Mouse (Mus musculus) midbrain, postnatal 0 days (tissue): Measurements from ENCODE around the gene Ivd. TPM values are rescaled to one million over a fixed set of nuclear protein-coding genes. Genes with fewer than 3 reads are reported as not detected.

Source experiments
- ATAC-seq: fragments of 200-750 bp; cut with Nextera tagmentation; 2 replicates; pipeline ENCODE4 v1.8.0; 2017; ENCODE audit warnings: moderate number of reproducible peaks, mild to moderate bottlenecking, moderate TSS enrichment, moderate library complexity; ENCODE audit not compliant: low FRiP score
- DNase-seq: peaks from one replicate; pipeline ENCODE4 v3.0.0-alpha.2; 2015; ENCODE audit warnings: low spot score
- H3K27ac ChIP-seq: fragments of 300-500 bp; sonication (generic); 2 replicates; pipeline ENCODE4 v1.5.1; 2014; ENCODE audit warnings: low read depth, mild to moderate bottlenecking, low read length, mixed read lengths
- H3K27me3 ChIP-seq: fragments of 300-500 bp; sonication (generic); 2 replicates; pipeline ENCODE4 v1.6.1; 2014; ENCODE audit warnings: low read length, control low read depth, mixed read lengths; ENCODE audit not compliant: insufficient read depth
- H3K36me3 ChIP-seq: fragments of 300-500 bp; sonication (generic); 2 replicates; pipeline ENCODE4 v1.6.1; 2014; ENCODE audit warnings: low read length, control low read depth, mixed read lengths; ENCODE audit not compliant: insufficient read depth
- H3K4me1 ChIP-seq: fragments of 300-500 bp; sonication (generic); 2 replicates; pipeline ENCODE4 v1.6.1; 2014; ENCODE audit warnings: mild to moderate bottlenecking, control low read depth, antibody characterized with exemption, low read length, mixed read lengths; ENCODE audit not compliant: insufficient read depth
- H3K4me2 ChIP-seq: fragments of 300-500 bp; sonication (generic); 2 replicates; pipeline ENCODE4 v1.6.1; 2014; ENCODE audit warnings: low read depth, mild to moderate bottlenecking, low read length, mixed read lengths; ENCODE audit not compliant: poor library complexity, severe bottlenecking
- H3K4me3 ChIP-seq: fragments of 300-500 bp; sonication (generic); 2 replicates; pipeline ENCODE4 v1.5.1; 2014; ENCODE audit warnings: low read depth, mild to moderate bottlenecking, low read length, moderate library complexity
- H3K9ac ChIP-seq: fragments of 300-500 bp; sonication (generic); replicated peaks from 2 replicates; pipeline ENCODE4 v1.6.1; 2014; ENCODE audit warnings: mild to moderate bottlenecking, low read length, moderate library complexity, mixed read lengths; ENCODE audit not compliant: poor library complexity, severe bottlenecking
- H3K9me3 ChIP-seq: fragments of 300-500 bp; sonication (generic); 2 replicates; pipeline ENCODE4 v1.6.1; 2016; ENCODE audit warnings: low read length, control low read depth
- CTCF ChIP-seq: IDR thresholded peaks from 2 replicates; pipeline ENCODE4 v1.5.1; 2016; ENCODE audit warnings: antibody characterized with exemption, mild to moderate bottlenecking
- WGBS: fragments of 180-500 bp; shearing (Covaris S2); extraction: QIAGEN DNeasy Blood & Tissue Kit; methylation state at CpG from one replicate; pipeline ENCODE4 v1.1.7; 2014; 5-methylcytosine and 5-hydroxymethylcytosine counted together
- polyA plus RNA-seq: library from polyadenylated mRNA; unstranded; fragments of >200 nt; fragmentation: Nextera tagmentation; extraction: Ambion mirVana; gene quantifications from 2 replicates; pipeline ENCODE4 v1.2.1, GENCODE M21; 2015
- total RNA-seq: library from RNA; depleted of rRNA; stranded (reverse); fragments of >200 nt; gene quantifications from 2 replicates; pipeline ENCODE4 v1.2.3, GENCODE M21; 2014

Gene Ivd
- total and polyA plus RNA-seq, 2 experiments from 2014 or later: 50.7 to 57.5 TPM

DNA sequence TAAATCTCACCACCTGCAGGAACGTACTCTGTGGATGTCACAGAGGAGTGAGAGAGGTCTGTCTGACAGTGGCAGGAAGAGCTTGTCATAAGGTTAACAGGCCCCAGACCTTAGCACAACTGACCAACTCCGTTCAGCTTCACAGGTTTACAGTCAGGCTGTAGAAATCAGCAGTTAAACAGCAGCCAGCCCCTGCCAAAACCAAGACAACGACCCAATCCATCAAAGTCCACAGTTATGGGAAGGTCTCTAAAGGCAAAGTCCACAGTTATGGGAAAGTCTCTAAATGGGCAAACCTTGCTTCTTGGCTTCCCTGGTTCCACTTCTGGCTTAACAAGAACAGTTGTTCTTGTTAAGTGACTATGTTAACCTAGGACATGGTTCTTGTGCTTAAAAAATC lies 17.3 kb upstream of the Ivd start:
- H3K27me3 ChIP-seq: no peaks in the 10 kb centered on the region
- H3K27ac ChIP-seq: no peak overlapping the region
- no peak for TF ChIP-seq CTCF
- ATAC-seq: no peak
- WGBS: 81% methylated on average over 3 of the region's 3 CpGs
- H3K4me2 ChIP-seq: no peak overlapping the region
- no peaks in the 10 kb centered on the region for H3K36me3 ChIP-seq
- no peak overlapping the region for H3K4me3 ChIP-seq
- H3K4me1 ChIP-seq: no peaks in the 10 kb centered on the region
- DNase-seq: no peak
- H3K9ac ChIP-seq: no peak overlapping the region
- H3K9me3 ChIP-seq: no peaks in the 10 kb centered on the region

GRCm38 (mm10) chr2:118846246-118846645 lies 15.5 kb upstream of the Ivd start:
- 64% methylated on average over 7 of the region's 7 CpGs for WGBS
- ATAC-seq (no peak), DNase-seq (peak; percentile 59)
- H3K36me3 ChIP-seq: no peaks in the 10 kb centered on the region
- H3K4me2 ChIP-seq: no peak overlapping the region
- H3K27ac ChIP-seq: no peak overlapping the region
- no peak overlapping the region for H3K4me3 ChIP-seq
- H3K9ac ChIP-seq: no peak overlapping the region
- no peaks in the 10 kb centered on the region for H3K4me1 ChIP-seq
- no peaks in the 10 kb centered on the region for H3K9me3 ChIP-seq
- H3K27me3 ChIP-seq: no peaks in the 10 kb centered on the region
- no peak for TF ChIP-seq CTCF

DNA sequence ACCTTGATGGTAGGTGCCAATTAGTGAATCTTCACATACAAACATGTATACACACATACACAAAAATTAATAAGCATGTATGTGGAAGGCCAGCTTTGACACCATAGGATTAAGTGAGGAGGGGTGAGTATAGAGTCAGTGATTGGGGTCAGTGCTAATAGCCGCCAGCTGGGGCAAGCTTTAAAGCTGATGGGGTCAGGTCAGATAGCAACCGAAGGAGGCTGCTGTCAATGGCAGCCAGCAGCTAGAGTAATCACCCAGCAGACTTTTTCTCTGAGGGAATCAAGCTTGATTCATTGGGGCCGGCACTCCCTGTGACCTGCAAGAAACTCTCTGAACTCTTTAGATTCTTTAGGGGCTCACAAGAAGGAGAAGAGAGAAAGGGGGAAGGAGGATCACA lies 10.0 kb upstream of the Ivd start:
- WGBS: 44% methylated on average over 3 of the region's 3 CpGs
- H3K9me3 ChIP-seq: no peaks in the 10 kb centered on the region
- H3K9ac ChIP-seq: no peak overlapping the region
- H3K4me3 ChIP-seq: no peak overlapping the region
- no peaks in the 10 kb centered on the region for H3K4me1 ChIP-seq
- H3K36me3 ChIP-seq: no peaks in the 10 kb centered on the region
- no peak for TF ChIP-seq CTCF
- H3K27ac ChIP-seq: no peak overlapping the region
- no peak for ATAC-seq
- no peaks in the 10 kb centered on the region for H3K27me3 ChIP-seq
- no peak overlapping the region for H3K4me2 ChIP-seq
- no peak for DNase-seq

DNA sequence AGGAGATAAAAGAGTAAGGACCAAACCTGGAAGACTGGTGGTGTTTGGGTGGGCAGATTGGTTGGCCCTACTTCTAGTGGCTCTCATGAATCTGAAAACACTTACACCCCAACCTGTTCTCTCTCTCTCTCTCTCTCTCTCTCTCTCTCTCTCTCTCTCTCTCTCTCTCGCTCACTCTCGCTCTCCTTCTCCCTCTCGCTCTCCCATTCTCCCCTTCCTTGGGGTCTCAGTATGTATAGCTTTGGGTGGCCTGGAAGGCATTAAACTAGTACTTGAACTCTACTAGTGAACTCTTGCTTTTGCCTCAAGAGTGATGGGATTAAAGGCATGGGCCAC lies 554 bp downstream of the Ivd start:
- Histone ChIP-seq H3K27me3 (no peaks in the 10 kb centered on the region), H3K4me1 (no peaks in the 10 kb centered on the region), H3K4me3 (peak overlapping the region; percentile 65), H3K27ac (peak overlapping the region; percentile 57), H3K36me3 (no peaks in the 10 kb centered on the region), H3K9ac (peak overlapping the region; percentile 72), H3K4me2 (peak overlapping the region; percentile 86), H3K9me3 (no peaks in the 10 kb centered on the region)
- ATAC-seq (no peak), DNase-seq (no peak)
- 29% methylated on average over 1 of the region's 3 CpGs for whole genome bisulfite sequencing
- TF ChIP-seq CTCF: no peak

DNA sequence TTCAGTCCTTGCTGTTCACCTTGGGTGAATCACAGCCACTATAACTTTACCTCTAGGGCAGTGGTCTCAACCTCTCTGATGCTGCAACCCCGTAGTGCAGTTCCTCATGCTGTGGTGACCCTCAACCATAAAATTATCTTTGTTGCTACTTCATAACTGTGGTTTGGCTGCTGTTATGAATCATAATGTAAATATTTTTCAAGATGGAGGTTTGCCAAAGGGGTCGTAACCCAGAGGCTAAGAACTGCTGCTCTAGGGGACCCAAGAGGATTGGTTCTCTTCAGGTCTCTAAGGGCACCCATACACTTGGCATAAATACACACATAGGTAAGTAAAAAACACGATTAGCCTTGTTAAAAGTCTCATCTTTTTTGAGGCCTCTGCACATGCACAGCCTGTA lies 8.8 kb downstream of the Ivd start:
- Histone ChIP-seq H3K9ac (no peak overlapping the region), H3K4me1 (no peaks in the 10 kb centered on the region), H3K4me3 (no peak overlapping the region), H3K27ac (no peak overlapping the region), H3K36me3 (peaks cover 12% of the 10 kb centered on the region; the same call in 1 of the 2 replicates), H3K4me2 (no peak overlapping the region), H3K9me3 (no peaks in the 10 kb centered on the region), H3K27me3 (no peaks in the 10 kb centered on the region)
- DNase-seq: no peak
- WGBS: 95% methylated on average over 3 of the region's 3 CpGs
- no peak for TF ChIP-seq CTCF
- no peak for ATAC-seq

- ATAC-seq: no peak
- WGBS: 69% methylated on average over 1 of the region's 1 CpGs
These were observed 9.3 kb downstream of the Ivd start for GRCm38 (mm10) chr2:118871032-118871431.

More at GRCm38 (mm10) chr2:118871032-118871431, 9.3 kb downstream of the Ivd start:
- no peak overlapping the region for H3K27ac ChIP-seq
- no peak for TF ChIP-seq CTCF
- no peak overlapping the region for H3K9ac ChIP-seq
- no peaks in the 10 kb centered on the region for H3K4me1 ChIP-seq
- no peak for DNase-seq
- H3K4me3 ChIP-seq: no peak overlapping the region
- peaks cover 12% of the 10 kb centered on the region; the same call in 1 of the 2 replicates for H3K36me3 ChIP-seq
- no peak overlapping the region for H3K4me2 ChIP-seq
- no peaks in the 10 kb centered on the region for H3K9me3 ChIP-seq
- H3K27me3 ChIP-seq: no peaks in the 10 kb centered on the region
